Mouse (Mus musculus) intestine, embryonic 15.5 days (tissue): ENCODE results near the gene Pex1. TPM values are rescaled to one million over a fixed set of nuclear protein-coding genes. Genes with fewer than 3 reads are reported as not detected.

ENCODE experiments used
- ATAC-seq: fragments of 200-750 bp; cut with Nextera tagmentation; 2 replicates; pipeline ENCODE4 v1.8.0; 2017; ENCODE audit warnings: moderate TSS enrichment, moderate library complexity
- H3K27ac ChIP-seq: fragments of 300-500 bp; sonication (generic); 2 replicates; pipeline ENCODE4 v1.5.1; 2015; ENCODE audit warnings: mild to moderate bottlenecking, inconsistent platforms
- H3K27me3 ChIP-seq: fragments of 300-500 bp; sonication (generic); replicated peaks from 2 replicates; pipeline ENCODE4 v1.6.1; 2015; ENCODE audit warnings: inconsistent platforms
- H3K36me3 ChIP-seq: fragments of 300-500 bp; sonication (generic); 2 replicates; pipeline ENCODE4 v1.6.1; 2015; ENCODE audit warnings: inconsistent platforms
- H3K4me1 ChIP-seq: fragments of 300-500 bp; sonication (generic); replicated peaks from 2 replicates; pipeline ENCODE4 v1.6.1; 2015; ENCODE audit warnings: inconsistent platforms
- H3K4me2 ChIP-seq: fragments of 300-500 bp; sonication (generic); replicated peaks from 2 replicates; pipeline ENCODE4 v1.6.1; 2015; ENCODE audit warnings: mild to moderate bottlenecking, inconsistent platforms
- H3K4me3 ChIP-seq: fragments of 300-500 bp; sonication (generic); replicated peaks from 2 replicates; pipeline ENCODE4 v1.5.1; 2015; ENCODE audit warnings: inconsistent platforms
- H3K9ac ChIP-seq: fragments of 300-500 bp; sonication (generic); 2 replicates; pipeline ENCODE4 v1.6.1; 2015; ENCODE audit warnings: inconsistent platforms
- H3K9me3 ChIP-seq: fragments of 300-500 bp; sonication (generic); 2 replicates; pipeline ENCODE4 v1.6.1; 2016; ENCODE audit warnings: inconsistent platforms
- WGBS: fragments of 180-500 bp; shearing (Covaris S2); methylation state at CpG from one replicate; pipeline ENCODE4 v1.1.7; 2015; 5-methylcytosine and 5-hydroxymethylcytosine counted together
- polyA plus RNA-seq: library from polyadenylated mRNA; unstranded; fragments of >200 nt; fragmentation: Nextera tagmentation; extraction: Ambion mirVana; gene quantifications from 2 replicates; pipeline ENCODE4 v1.2.1, GENCODE M21; 2015

The Pex1 gene
- 15.5 and 20.2 TPM in 2 replicates for polyA plus RNA-seq

GRCm38 (mm10) chr5:3595693-3596398, at the start of gene Pex1:
Gene Pex1, plus strand, starts transcription at chr5:3596066.
- peak within 1 kb of the TSS; percentile 72 for H3K27ac ChIP-seq
- H3K9ac ChIP-seq = peak within 1 kb of the TSS; percentile 62
- no peaks in the 10 kb centered on the region for H3K9me3 ChIP-seq
- ATAC-seq = peak; percentile 99
- H3K4me1 ChIP-seq = peaks cover 10% of the 10 kb centered on the region; the same call in 1 of the 2 replicates
- peak within 1 kb of the TSS; percentile 71 for H3K4me2 ChIP-seq
- H3K27me3 ChIP-seq = no peaks in the 10 kb centered on the region
- H3K36me3 ChIP-seq = peaks cover 4% of the 10 kb centered on the region
- WGBS = under 1% methylated on average over 50 of the region's 50 CpGs
- peak within 1 kb of the TSS; percentile 73 for H3K4me3 ChIP-seq

DNA sequence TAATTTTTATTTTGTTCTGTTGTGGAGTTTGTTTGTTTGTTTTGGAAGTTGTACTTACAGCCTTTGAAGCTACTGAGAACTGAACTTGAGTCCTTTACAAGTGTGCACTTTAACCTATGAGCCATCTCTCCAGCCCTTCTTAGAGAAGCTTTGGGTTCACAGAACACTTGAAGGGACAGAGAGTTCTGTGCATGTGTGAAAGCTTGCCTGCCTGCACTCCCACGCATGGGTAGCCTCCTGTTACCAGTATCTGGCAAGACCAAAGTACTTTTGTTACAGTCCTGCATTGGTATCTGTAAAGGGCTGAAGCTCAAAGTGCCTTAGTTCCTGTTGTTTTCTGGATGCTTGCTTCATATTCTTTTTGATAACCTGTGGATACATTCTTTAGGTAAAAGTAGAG, 49.6 kb upstream of the Pex1 start:
- Histone ChIP-seq H3K36me3 (no peaks in the 10 kb centered on the region), H3K9me3 (no peaks in the 10 kb centered on the region), H3K9ac (no peak overlapping the region), H3K27me3 (no peaks in the 10 kb centered on the region), H3K4me2 (no peak overlapping the region), H3K4me1 (peaks cover 5% of the 10 kb centered on the region), H3K4me3 (no peak overlapping the region), H3K27ac (no peak overlapping the region)
- 88% methylated on average over 1 of the region's 1 CpGs for WGBS
- ATAC-seq = no peak

DNA sequence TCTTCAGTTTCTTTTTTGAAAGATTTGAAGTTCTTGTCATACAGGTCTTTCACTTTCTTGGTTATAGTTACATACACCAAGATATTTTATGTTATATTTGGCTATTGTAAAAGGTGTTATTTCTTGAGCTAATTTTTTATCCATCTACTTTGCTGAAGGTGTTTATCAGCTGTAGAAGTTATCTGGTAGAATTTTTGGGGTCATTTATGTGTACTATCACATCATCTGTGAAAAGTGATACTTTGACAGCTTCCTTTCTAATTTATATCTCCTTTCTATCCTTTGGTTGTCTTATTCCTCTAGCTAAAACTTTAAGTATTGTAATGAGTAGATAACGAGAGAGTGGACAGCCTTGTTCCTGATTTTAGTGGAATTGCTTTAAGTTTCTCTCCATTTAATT, 44.4 kb upstream of the Pex1 start:
- WGBS = 92% methylated on average over 1 of the region's 1 CpGs
- Histone ChIP-seq H3K27ac (no peak overlapping the region), H3K4me1 (no peaks in the 10 kb centered on the region), H3K9me3 (no peaks in the 10 kb centered on the region), H3K36me3 (0 out of 2 replicates have a peak, but pooled peaks cover 3% of the 10 kb centered on the region), H3K4me3 (no peak overlapping the region), H3K4me2 (no peak overlapping the region), H3K27me3 (no peaks in the 10 kb centered on the region), H3K9ac (no peak overlapping the region)
- ATAC-seq = no peak

DNA sequence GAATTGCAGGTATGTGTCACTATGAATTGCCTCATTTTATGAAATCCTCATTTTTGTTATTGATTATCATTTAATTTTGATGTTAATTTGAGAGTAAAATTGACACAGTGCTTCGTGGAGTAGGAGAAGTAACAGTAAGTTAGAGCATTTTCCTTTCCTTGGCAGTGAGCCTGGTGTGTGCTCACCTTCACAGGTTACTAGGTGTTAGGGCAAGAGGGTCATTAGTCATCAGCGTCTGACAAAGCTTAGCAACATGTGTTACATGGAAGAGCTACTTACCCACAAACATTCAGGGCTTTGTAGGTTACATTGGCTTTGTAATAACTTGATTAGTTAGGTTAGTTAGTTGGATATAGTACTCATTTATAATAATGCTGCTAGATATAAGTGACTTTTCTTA, 41.7 kb upstream of the Pex1 start:
- Histone ChIP-seq H3K4me2 (no peak overlapping the region), H3K4me3 (no peak overlapping the region), H3K27me3 (no peaks in the 10 kb centered on the region), H3K27ac (no peak overlapping the region), H3K9ac (no peak overlapping the region), H3K4me1 (no peaks in the 10 kb centered on the region), H3K36me3 (peaks cover 11% of the 10 kb centered on the region), H3K9me3 (no peaks in the 10 kb centered on the region)
- 86% methylated on average over 2 of the region's 2 CpGs for WGBS
- no peak for ATAC-seq

DNA sequence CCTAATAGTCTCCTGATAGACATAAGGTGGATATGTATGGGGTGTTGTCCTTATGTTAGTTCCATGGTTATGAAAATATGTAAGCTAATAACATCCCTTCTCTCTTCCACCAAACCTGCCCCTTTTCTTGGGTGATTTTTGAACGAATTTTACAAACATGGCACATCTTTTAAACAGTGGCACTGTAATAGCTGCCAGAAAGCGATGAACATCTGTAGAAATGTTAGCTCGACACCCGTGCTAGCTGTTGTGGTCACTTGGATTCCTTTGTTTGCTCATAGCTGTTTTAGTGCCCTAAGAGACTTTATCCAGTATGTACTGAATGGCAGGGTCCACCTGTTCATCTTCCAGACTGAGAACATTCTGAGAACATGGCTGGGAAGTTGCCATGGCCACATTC, 24.6 kb upstream of the Pex1 start, which contains the start of gene 1700109H08Rik:
1700109H08Rik (plus strand) TSS at position 301 of the 400 bp plus-strand sequence.
- Histone ChIP-seq H3K4me3 (no peak within 1 kb of the TSS), H3K4me2 (no peak within 1 kb of the TSS), H3K27ac (no peak within 1 kb of the TSS), H3K4me1 (no peaks in the 10 kb centered on the region), H3K27me3 (no peaks in the 10 kb centered on the region), H3K36me3 (peaks cover 48% of the 10 kb centered on the region), H3K9ac (no peak within 1 kb of the TSS), H3K9me3 (no peaks in the 10 kb centered on the region)
- 93% methylated on average over 4 of the region's 4 CpGs for WGBS
- no peak for ATAC-seq

GRCm38 (mm10) chr5:3574825-3575224, 21.0 kb upstream of the Pex1 start:
- Histone ChIP-seq H3K4me2 (no peak overlapping the region), H3K4me3 (no peak overlapping the region), H3K9ac (no peak overlapping the region), H3K4me1 (no peaks in the 10 kb centered on the region), H3K9me3 (no peaks in the 10 kb centered on the region), H3K27ac (no peak overlapping the region), H3K27me3 (no peaks in the 10 kb centered on the region), H3K36me3 (peaks cover 44% of the 10 kb centered on the region)
- no peak for ATAC-seq
- WGBS = 92% methylated on average over 2 of the region's 2 CpGs

DNA sequence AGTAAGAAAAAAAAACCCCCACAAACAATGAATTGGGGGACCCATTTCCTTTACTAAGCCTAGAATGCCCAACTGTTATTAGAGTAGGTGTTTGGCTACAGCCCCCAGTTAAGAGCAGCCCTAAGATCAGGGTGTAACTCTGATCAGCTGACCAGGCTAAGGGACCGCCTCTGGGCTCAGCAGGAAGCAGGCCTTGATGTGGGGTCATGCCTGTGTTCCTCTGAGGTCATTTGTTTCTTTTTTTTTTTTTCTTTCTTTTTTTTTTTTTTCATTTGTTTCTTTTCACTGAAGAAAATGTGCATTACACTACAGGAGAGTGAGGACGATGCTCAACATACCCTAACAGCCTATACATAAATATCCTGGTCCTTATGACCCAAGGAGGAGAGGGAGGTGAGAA, 17.9 kb upstream of the Pex1 start:
- H3K36me3 ChIP-seq = peaks cover 37% of the 10 kb centered on the region
- no peaks in the 10 kb centered on the region for H3K4me1 ChIP-seq
- H3K4me3 ChIP-seq = no peak overlapping the region
- no peak overlapping the region for H3K9ac ChIP-seq
- H3K27me3 ChIP-seq = no peaks in the 10 kb centered on the region
- WGBS = 85% methylated on average over 2 of the region's 2 CpGs
- no peak for ATAC-seq
- H3K4me2 ChIP-seq = no peak overlapping the region
- no peak overlapping the region for H3K27ac ChIP-seq
- H3K9me3 ChIP-seq = no peaks in the 10 kb centered on the region

DNA sequence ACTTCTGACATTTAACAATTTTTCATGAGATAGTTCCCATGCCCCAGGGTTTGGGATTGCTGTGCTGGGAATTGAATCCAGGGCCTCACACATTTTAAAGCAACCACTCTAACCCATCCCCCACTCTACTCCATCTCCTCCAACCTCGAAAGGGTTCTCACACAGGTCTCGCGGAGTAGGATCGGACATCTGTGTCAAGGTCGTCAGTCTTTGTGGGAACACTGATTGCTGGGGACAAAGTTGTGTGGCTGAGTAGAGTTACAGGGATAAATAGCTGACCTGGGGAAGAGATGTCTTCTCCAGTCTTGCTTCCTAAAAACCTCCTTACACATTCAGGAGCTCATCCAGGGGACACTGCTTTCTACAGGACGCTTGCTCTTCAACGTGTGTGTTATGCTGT, 16.8 kb upstream of the Pex1 start:
- peaks cover 36% of the 10 kb centered on the region for H3K36me3 ChIP-seq
- no peaks in the 10 kb centered on the region for H3K27me3 ChIP-seq
- H3K27ac ChIP-seq = no peak overlapping the region
- WGBS = 93% methylated on average over 7 of the region's 7 CpGs
- no peaks in the 10 kb centered on the region for H3K4me1 ChIP-seq
- ATAC-seq = no peak
- no peak overlapping the region for H3K9ac ChIP-seq
- no peaks in the 10 kb centered on the region for H3K9me3 ChIP-seq
- H3K4me3 ChIP-seq = no peak overlapping the region
- H3K4me2 ChIP-seq = no peak overlapping the region

GRCm38 (mm10) chr5:3596399-3596766, 517 bp downstream of the Pex1 start, which contains the start of gene Rbm48:
Gene Rbm48, minus strand, starts transcription at chr5:3596585.
- Histone ChIP-seq H3K9me3 (no peaks in the 10 kb centered on the region), H3K36me3 (peaks cover 2% of the 10 kb centered on the region; the same call in 1 of the 2 replicates), H3K4me3 (peak within 1 kb of the TSS; percentile 73), H3K9ac (peak within 1 kb of the TSS; percentile 62), H3K27ac (peak within 1 kb of the TSS; percentile 72), H3K4me2 (peak within 1 kb of the TSS; percentile 71), H3K4me1 (peaks cover 10% of the 10 kb centered on the region; the same call in 1 of the 2 replicates), H3K27me3 (no peaks in the 10 kb centered on the region)
- ATAC-seq = peak; percentile 88
- under 1% methylated on average over 31 of the region's 31 CpGs for WGBS

DNA sequence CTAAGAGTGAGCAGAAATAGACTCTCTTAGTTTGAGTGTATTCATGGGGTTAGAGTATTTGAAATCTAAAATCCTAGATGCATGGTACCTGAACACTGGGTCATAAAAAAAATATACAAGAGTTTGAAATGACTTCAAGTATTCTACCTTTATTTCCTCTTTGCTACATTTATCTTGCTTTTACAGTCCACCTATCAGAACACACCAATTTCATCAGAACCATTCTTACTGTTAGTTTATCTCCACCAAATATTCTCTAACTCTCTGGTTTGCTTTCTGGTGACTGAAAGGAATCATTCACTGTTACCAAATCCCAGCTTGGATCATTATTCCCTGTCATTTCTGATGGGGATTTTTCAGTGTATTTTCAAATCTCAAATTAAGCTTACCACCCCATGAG, 1.3 kb downstream of the Pex1 start:
- H3K4me1 ChIP-seq = peaks cover 10% of the 10 kb centered on the region; the same call in 1 of the 2 replicates
- peak overlapping the region; percentile 73 for H3K4me3 ChIP-seq
- H3K9me3 ChIP-seq = no peaks in the 10 kb centered on the region
- ATAC-seq = no peak
- no peaks in the 10 kb centered on the region for H3K27me3 ChIP-seq
- H3K27ac ChIP-seq = no peak overlapping the region
- H3K36me3 ChIP-seq = no peaks in the 10 kb centered on the region
- H3K4me2 ChIP-seq = peak overlapping the region; percentile 71
- H3K9ac ChIP-seq = peak overlapping the region; percentile 62

- Histone ChIP-seq H3K9ac (no peak overlapping the region), H3K27me3 (no peaks in the 10 kb centered on the region), H3K4me3 (no peak overlapping the region), H3K4me1 (peaks cover 10% of the 10 kb centered on the region; the same call in 1 of the 2 replicates), H3K36me3 (no peaks in the 10 kb centered on the region), H3K4me2 (no peak overlapping the region), H3K9me3 (no peaks in the 10 kb centered on the region), H3K27ac (no peak overlapping the region)
- WGBS = 83% methylated on average over 5 of the region's 5 CpGs
- ATAC-seq = no peak
These were observed 2.9 kb downstream of the Pex1 start for GRCm38 (mm10) chr5:3598766-3599165.

- ATAC-seq = no peak
- WGBS = 88% methylated on average over 1 of the region's 1 CpGs
- H3K9ac ChIP-seq = no peak overlapping the region
- 0 out of 2 replicates have a peak, but pooled peaks cover 4% of the 10 kb centered on the region for H3K4me1 ChIP-seq
- no peak overlapping the region for H3K4me2 ChIP-seq
- H3K27ac ChIP-seq = no peak overlapping the region
- H3K36me3 ChIP-seq = 0 out of 2 replicates have a peak, but pooled peaks cover 1% of the 10 kb centered on the region
- H3K27me3 ChIP-seq = no peaks in the 10 kb centered on the region
- no peaks in the 10 kb centered on the region for H3K9me3 ChIP-seq
- no peak overlapping the region for H3K4me3 ChIP-seq
These were observed 4.4 kb downstream of the Pex1 start for GRCm38 (mm10) chr5:3600298-3600697.

DNA sequence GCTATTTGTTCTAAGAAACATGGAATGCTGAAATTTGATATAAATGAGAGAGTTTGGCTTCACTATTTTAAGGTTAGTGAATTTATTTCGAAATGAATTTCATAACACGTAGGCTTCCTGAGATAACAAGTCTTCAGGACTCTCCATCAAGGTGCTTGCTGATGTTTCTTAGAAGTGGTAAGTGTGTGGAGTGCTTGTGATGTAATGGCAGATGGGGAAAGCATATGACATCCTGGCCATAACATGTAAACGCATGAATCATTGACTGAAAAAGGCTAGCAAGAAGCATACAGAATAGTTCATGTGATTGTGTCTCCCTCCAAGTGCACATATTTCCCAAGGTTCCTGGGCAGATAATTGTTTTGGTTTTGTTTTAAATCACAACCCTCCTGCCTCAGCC, 4.9 kb downstream of the Pex1 start:
- H3K27me3 ChIP-seq = no peaks in the 10 kb centered on the region
- WGBS = 91% methylated on average over 3 of the region's 3 CpGs

More for the DNA sequence above, 4.9 kb downstream of the Pex1 start:
- Histone ChIP-seq H3K4me1 (0 out of 2 replicates have a peak, but pooled peaks cover 3% of the 10 kb centered on the region), H3K9me3 (no peaks in the 10 kb centered on the region), H3K36me3 (0 out of 2 replicates have a peak, but pooled peaks cover 6% of the 10 kb centered on the region), H3K9ac (no peak overlapping the region), H3K4me3 (no peak overlapping the region), H3K27ac (no peak overlapping the region), H3K4me2 (no peak overlapping the region)
- ATAC-seq = no peak
